Mouse (Mus musculus): ENCODE results near the gene Tom1l1. TPM values are rescaled to one million over a fixed set of nuclear protein-coding genes. Genes with fewer than 3 reads are reported as not detected.
"Not testable (repeated sequence)": the region's sequence is repeated elsewhere in the genome, so short reads cannot be mapped to it uniquely, and the experiment has no call there.

Tom1l1 gene
- total RNA-seq (2022), result 10 to 100 TPM; 27.6 to 62.7 (median 44.1) TPM

- peak; percentile 77 for DNase-seq
These were observed at the start of gene Tom1l1 for GRCm38 (mm10) chr11:90687460-90688416. TSS of gene Tom1l1 (minus strand) at chr11:90688366.

- DNase-seq, result no peak
These were observed 45.4 kb upstream of the Tom1l1 start for GRCm38 (mm10) chr11:90733575-90733974.

GRCm38 (mm10) chr11:90727354-90728125 is 39.4 kb upstream of the Tom1l1 start:
- no peak for DNase-seq

- no peak for DNase-seq
These were observed 38.6 kb upstream of the Tom1l1 start for GRCm38 (mm10) chr11:90726730-90727129.

- DNase-seq, result no peak
These were observed 34.1 kb upstream of the Tom1l1 start for GRCm38 (mm10) chr11:90722304-90722703.

- no peak for DNase-seq
These were observed 29.6 kb upstream of the Tom1l1 start for GRCm38 (mm10) chr11:90717719-90718118.

- no peak for DNase-seq
These were observed 23.4 kb upstream of the Tom1l1 start for GRCm38 (mm10) chr11:90711596-90711995.

- not testable (repeated sequence) for DNase-seq
These were observed 19.0 kb upstream of the Tom1l1 start for GRCm38 (mm10) chr11:90707134-90707533.

- DNase-seq, result peak; percentile 37
These were observed 9.5 kb upstream of the Tom1l1 start for GRCm38 (mm10) chr11:90697480-90698240.

- DNase-seq, result no peak
These were observed 7.6 kb upstream of the Tom1l1 start for GRCm38 (mm10) chr11:90695811-90696210.

GRCm38 (mm10) chr11:90694206-90694605 is 6.0 kb upstream of the Tom1l1 start:
- no peak for DNase-seq

- no peak for DNase-seq
These were observed 2.2 kb upstream of the Tom1l1 start for GRCm38 (mm10) chr11:90690361-90690760.

- peak; percentile 14 for DNase-seq
These were observed 1.1 kb downstream of the Tom1l1 start for GRCm38 (mm10) chr11:90687040-90687439.

GRCm38 (mm10) chr11:90686287-90687025 is 1.7 kb downstream of the Tom1l1 start:
- no peak for DNase-seq

- DNase-seq, result peak; percentile 25
These were observed 3.0 kb downstream of the Tom1l1 start for GRCm38 (mm10) chr11:90685196-90685595.

GRCm38 (mm10) chr11:90684765-90685164 is 3.4 kb downstream of the Tom1l1 start:
- DNase-seq, result no peak

- DNase-seq, result no peak
These were observed 7.0 kb downstream of the Tom1l1 start for GRCm38 (mm10) chr11:90681171-90681570.

- no peak for DNase-seq
These were observed 9.6 kb downstream of the Tom1l1 start for GRCm38 (mm10) chr11:90678582-90678981.

- DNase-seq, result no peak
These were observed 10.3 kb downstream of the Tom1l1 start for GRCm38 (mm10) chr11:90677771-90678288.

GRCm38 (mm10) chr11:90677027-90677426 is 11.1 kb downstream of the Tom1l1 start:
- DNase-seq, result no peak

- DNase-seq, result no peak
These were observed 12.6 kb downstream of the Tom1l1 start for GRCm38 (mm10) chr11:90675479-90676110.
